Mouse (Mus musculus) liver (tissue): ENCODE data around the gene Tom1l1.

ENCODE experiments used
- DNase-seq: peaks from one replicate; pipeline ENCODE4 v3.0.0-alpha.2; 2020; ENCODE audit warnings: mixed read lengths

The Tom1l1 gene

DNA sequence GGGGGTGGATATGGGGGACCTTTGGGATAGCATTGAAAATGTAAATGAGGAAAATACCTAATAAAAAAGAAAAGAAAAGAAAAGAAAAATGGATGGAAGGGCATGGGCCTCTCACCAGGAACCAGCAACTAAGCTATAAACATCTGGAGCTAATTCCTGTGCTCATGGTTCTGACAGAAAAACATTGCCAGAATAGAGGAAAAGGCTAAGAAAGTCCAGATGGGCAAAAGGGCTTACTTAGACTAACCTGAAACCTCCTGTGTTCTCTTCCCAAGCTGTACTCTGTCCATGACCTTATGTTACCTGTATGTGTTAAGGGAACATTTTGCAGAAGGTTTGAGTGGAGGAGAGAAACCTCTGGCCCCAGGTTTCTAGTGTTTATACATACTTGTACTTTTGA lies 76.0 kb downstream of the Tom1l1 start:
- no peak for DNase-seq

DNA sequence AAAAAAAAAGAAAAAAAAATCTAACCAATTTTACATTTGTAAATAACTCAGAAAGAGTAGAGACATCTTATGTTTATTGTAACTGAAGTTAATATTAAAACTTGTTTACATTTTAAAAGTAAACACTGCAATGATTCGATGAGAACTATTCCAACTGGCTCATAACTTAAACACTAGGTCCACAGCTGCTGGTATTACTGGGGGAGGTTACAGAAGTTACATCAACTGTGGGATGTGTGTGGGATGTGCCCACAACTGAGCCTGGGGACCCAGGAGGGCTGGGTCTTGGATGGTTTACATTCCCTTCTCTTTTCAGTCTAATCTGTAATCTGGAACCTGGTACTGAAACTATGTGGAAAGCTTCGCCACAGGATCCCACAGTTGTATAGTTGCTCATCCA lies 85.1 kb downstream of the Tom1l1 start:
- DNase-seq, result no peak

DNA sequence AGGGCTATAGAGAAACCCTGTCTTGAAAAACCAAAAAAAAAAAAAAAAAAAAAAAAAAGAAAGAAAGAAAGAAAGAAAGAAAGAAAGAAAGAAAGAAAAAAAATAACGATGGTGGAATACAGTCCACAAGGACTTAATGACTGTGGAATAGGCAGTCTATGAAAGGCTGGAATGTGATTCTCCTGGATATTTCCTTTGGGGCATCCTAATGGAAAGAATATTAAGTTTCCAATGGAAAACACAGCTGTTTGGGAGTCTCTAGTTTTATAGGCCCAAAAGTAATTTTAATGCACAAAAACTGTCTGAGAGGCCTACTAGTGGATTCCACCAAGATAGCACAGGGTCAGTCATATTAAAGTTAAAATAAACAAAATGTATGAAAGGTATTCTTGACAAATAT lies 92.3 kb downstream of the Tom1l1 start:
- DNase-seq, result no peak
